Mouse (Mus musculus) NIH3T3 (cell line): Measurements from ENCODE around the gene Pllp.

ENCODE experiments used
- DNase-seq: peaks from one replicate; pipeline ENCODE4 v3.0.0-alpha.2; 2012; ENCODE audit warnings: low read depth

The Pllp gene

DNA sequence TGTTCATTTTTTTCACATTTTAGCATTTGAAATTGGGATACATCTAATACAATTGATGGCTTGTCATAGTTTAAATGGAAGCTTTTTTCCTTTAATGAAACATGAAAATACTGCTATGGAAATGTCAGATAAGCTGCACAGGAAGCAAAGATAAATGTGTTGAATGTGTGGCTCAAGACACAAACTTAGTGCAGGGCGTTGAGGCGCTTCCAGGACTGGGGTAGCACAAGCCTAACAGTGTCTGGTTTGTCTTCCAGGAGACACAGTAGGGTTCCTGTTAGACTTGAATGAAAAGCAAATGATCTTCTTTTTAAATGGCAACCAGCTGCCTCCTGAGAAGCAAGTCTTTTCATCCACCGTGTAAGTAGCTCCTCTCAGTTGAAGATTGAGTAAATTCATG, 46.6 kb downstream of the Pllp start:
- no peak for DNase-seq

DNA sequence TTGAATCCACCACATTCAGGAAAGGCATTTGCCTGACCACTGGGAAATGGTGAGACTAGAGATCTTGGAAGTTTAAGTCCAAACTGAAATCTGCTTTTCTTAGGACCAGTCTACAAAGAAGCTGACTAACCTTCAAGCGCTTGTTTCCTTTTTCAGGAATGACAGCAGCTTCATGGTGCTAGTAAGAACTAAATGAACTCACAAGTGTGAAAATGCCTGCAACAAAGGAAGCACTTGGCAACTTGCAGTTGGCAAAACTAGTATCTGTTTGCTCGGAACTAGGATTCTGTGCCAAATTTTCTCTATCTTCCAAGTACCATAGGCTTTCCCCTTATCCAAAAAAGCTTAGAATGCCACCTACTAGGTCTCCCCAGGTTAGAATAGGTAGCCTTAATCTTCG, 49.9 kb downstream of the Pllp start:
- no peak for DNase-seq

DNA sequence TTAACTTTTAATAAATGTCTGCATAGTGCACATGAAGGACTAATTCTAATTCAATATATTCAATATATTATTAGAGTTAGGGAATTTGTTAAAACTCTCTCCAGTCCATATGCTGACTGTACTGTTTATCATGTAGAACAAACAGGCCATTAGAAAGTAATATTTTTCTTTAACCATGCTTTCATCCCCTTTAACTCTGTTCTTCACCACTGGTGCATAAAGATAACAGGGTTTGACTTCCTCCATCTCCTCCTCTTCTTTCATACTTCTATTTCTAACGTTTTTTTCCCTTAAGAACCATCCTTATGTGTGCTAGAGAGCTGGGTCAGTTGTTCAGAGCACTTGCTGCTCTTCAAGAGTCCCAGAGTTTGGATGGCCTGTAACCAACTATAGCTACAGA, 50.9 kb downstream of the Pllp start:
- DNase-seq = no peak

- peak; percentile 43 for DNase-seq
Observed at GRCm38 (mm10) chr8:94641938-94642337, 54.1 kb downstream of the Pllp start.

- no peak for DNase-seq
Observed at GRCm38 (mm10) chr8:94641183-94641582, 54.9 kb downstream of the Pllp start.

GRCm38 (mm10) chr8:94634211-94634610, 61.9 kb downstream of the Pllp start:
- no peak for DNase-seq

DNA sequence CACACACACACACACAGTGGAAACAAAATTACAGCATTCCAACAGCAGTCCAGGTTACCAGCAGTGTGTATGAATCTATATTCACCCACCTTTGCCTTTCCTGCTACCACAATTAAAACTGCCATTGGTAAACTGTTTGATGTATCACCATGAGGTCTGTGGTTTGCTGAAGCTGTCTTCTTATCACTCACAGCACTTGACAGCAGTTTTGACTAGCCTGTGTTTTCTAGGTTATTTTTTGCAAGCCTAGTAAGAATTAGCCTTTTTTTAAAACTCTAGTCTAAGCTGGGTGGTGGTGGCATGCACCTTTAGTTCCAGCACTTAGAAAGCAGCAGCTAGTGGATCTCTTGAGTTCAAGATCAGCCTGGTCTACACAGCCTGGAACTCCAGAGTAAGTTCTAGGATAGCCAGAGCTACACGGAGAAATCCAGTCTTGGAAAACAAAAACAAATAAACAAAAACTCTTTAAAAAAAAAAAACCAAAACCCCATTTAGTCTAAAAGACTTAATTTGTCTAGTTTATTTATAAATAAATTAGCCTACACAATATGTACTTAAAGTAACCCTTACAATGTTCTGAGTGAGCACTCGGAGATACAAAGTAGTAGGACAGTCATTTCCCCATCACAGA, 62.4 kb downstream of the Pllp start:
- DNase-seq = no peak
